Mouse (Mus musculus) bone marrow macrophage, adult 2 months (primary cell): ENCODE measurements at regions not wholly inside any gene's neighbourhood (a gene's known extent, or its start where the extent isn't known, plus 50 kb on each side); places are given as distances from the start of the nearest gene placed in this dataset.

Experiments used
- CTCF ChIP-seq: IDR thresholded peaks from 2 replicates; pipeline ENCODE4 v1.5.1; 2012; ENCODE audit warnings: low read depth, mild to moderate bottlenecking, low read length, moderate library complexity
- POLR2A ChIP-seq: IDR thresholded peaks from 2 replicates; pipeline ENCODE4 v1.6.1; 2012; ENCODE audit warnings: mild to moderate bottlenecking, low read depth, low read length, borderline replicate concordance

- TF ChIP-seq CTCF = no peak
- no peak for TF ChIP-seq POLR2A
These were observed 119.6 kb downstream of the Katnal1 start for GRCm38 (mm10) chr5:148809485-148809884.
